Mouse (Mus musculus) liver, embryonic 15.5 days (tissue): ENCODE data around the gene Acot4. TPM values are rescaled to one million over a fixed set of nuclear protein-coding genes. Genes with fewer than 3 reads are reported as not detected.
"Not testable (repeated sequence)": the region's sequence is repeated elsewhere in the genome, so short reads cannot be mapped to it uniquely, and the experiment has no call there.

Source experiments
- ATAC-seq: fragments of 200-750 bp; cut with Nextera tagmentation; 2 replicates; pipeline ENCODE4 v1.8.0; 2017; ENCODE audit warnings: moderate number of reproducible peaks, mild to moderate bottlenecking, moderate library complexity; ENCODE audit not compliant: insufficient read depth
- H3K27ac ChIP-seq: fragments of 300-500 bp; sonication (generic); replicated peaks from 2 replicates; pipeline ENCODE4 v1.5.1; 2015; ENCODE audit warnings: mild to moderate bottlenecking, inconsistent platforms
- H3K27me3 ChIP-seq: fragments of 300-500 bp; sonication (generic); 2 replicates; pipeline ENCODE4 v1.6.1; 2015; ENCODE audit warnings: mild to moderate bottlenecking, inconsistent platforms
- H3K36me3 ChIP-seq: fragments of 300-500 bp; sonication (generic); replicated peaks from 2 replicates; pipeline ENCODE4 v1.6.1; 2015; ENCODE audit warnings: moderate library complexity, mild to moderate bottlenecking, inconsistent platforms
- H3K4me1 ChIP-seq: fragments of 300-500 bp; sonication (generic); replicated peaks from 2 replicates; pipeline ENCODE4 v1.6.1; 2015; ENCODE audit warnings: inconsistent platforms
- H3K4me2 ChIP-seq: fragments of 300-500 bp; sonication (generic); 2 replicates; pipeline ENCODE4 v1.6.1; 2015; ENCODE audit warnings: moderate library complexity, mild to moderate bottlenecking, inconsistent platforms
- H3K4me3 ChIP-seq: fragments of 300-500 bp; sonication (generic); replicated peaks from 2 replicates; pipeline ENCODE4 v1.5.1; 2015; ENCODE audit warnings: mild to moderate bottlenecking, inconsistent platforms
- H3K9ac ChIP-seq: fragments of 300-500 bp; sonication (generic); 2 replicates; pipeline ENCODE4 v1.6.1; 2015; ENCODE audit warnings: moderate library complexity, mild to moderate bottlenecking, inconsistent platforms
- H3K9me3 ChIP-seq: fragments of 300-500 bp; sonication (generic); replicated peaks from 2 replicates; pipeline ENCODE4 v1.6.1; 2016; ENCODE audit warnings: inconsistent platforms
- WGBS: fragments of 180-500 bp; shearing (Covaris S2); methylation state at CpG from one replicate; pipeline ENCODE4 v1.1.7; 2015; ENCODE audit warnings: mixed read lengths; ENCODE audit not compliant: insufficient replicate concordance; 5-methylcytosine and 5-hydroxymethylcytosine counted together
- polyA plus RNA-seq: library from polyadenylated mRNA; unstranded; fragments of >200 nt; fragmentation: Nextera tagmentation; extraction: Ambion mirVana; gene quantifications from 2 replicates; pipeline ENCODE4 v1.2.1, GENCODE M21; 2015

Gene Acot4
- polyA plus RNA-seq, 1 experiment from 2014 or later = 10.4 TPM

- Histone ChIP-seq H3K27me3 (peaks cover 32% of the 10 kb centered on the region), H3K36me3 (no peaks in the 10 kb centered on the region), H3K4me3 (peak overlapping the region; percentile 44), H3K9ac (no peak overlapping the region), H3K9me3 (no peaks in the 10 kb centered on the region), H3K4me1 (peaks cover 11% of the 10 kb centered on the region), H3K27ac (0 out of 2 replicates have a peak overlapping the region, but pooled peaks have one; percentile 33), H3K4me2 (peak overlapping the region; percentile 53)
- WGBS = 49% methylated on average over 3 of the region's 3 CpGs
- ATAC-seq = no peak
Measured at GRCm38 (mm10) chr12:84010201-84010600, 28.0 kb upstream of the Acot4 start.

- ATAC-seq = no peak
- peak overlapping the region; percentile 53 for H3K4me2 ChIP-seq
- H3K4me3 ChIP-seq = no peak overlapping the region
- no peak overlapping the region for H3K27ac ChIP-seq
- H3K9me3 ChIP-seq = no peaks in the 10 kb centered on the region
- peaks cover 32% of the 10 kb centered on the region for H3K27me3 ChIP-seq
- no peaks in the 10 kb centered on the region for H3K36me3 ChIP-seq
- no peak overlapping the region for H3K9ac ChIP-seq
- 59% methylated on average over 12 of the region's 12 CpGs for WGBS
- H3K4me1 ChIP-seq = peaks cover 11% of the 10 kb centered on the region
Measured at GRCm38 (mm10) chr12:84011251-84012040, 26.7 kb upstream of the Acot4 start.

- no peaks in the 10 kb centered on the region for H3K9me3 ChIP-seq
- ATAC-seq = no peak
- H3K4me2 ChIP-seq = no peak overlapping the region
- no peak overlapping the region for H3K9ac ChIP-seq
- WGBS = 68% methylated on average over 6 of the region's 6 CpGs
- no peak overlapping the region for H3K4me3 ChIP-seq
- H3K4me1 ChIP-seq = peaks cover 11% of the 10 kb centered on the region
- H3K27ac ChIP-seq = no peak overlapping the region
- H3K36me3 ChIP-seq = no peaks in the 10 kb centered on the region
- H3K27me3 ChIP-seq = peaks cover 32% of the 10 kb centered on the region
Measured at GRCm38 (mm10) chr12:84013130-84013529, 25.0 kb upstream of the Acot4 start.

GRCm38 (mm10) chr12:84013701-84014100, 24.5 kb upstream of the Acot4 start:
- Histone ChIP-seq H3K4me2 (no peak overlapping the region), H3K36me3 (no peaks in the 10 kb centered on the region), H3K27me3 (peaks cover 27% of the 10 kb centered on the region), H3K9me3 (no peaks in the 10 kb centered on the region), H3K4me3 (no peak overlapping the region), H3K4me1 (peaks cover 6% of the 10 kb centered on the region), H3K9ac (no peak overlapping the region), H3K27ac (no peak overlapping the region)
- ATAC-seq = no peak
- 72% methylated on average over 7 of the region's 7 CpGs for WGBS

GRCm38 (mm10) chr12:84020528-84020927, 17.7 kb upstream of the Acot4 start:
- H3K36me3 ChIP-seq, H3K9me3 ChIP-seq, H3K4me2 ChIP-seq, H3K4me1 ChIP-seq, H3K27ac ChIP-seq, H3K4me3 ChIP-seq, H3K27me3 ChIP-seq, H3K9ac ChIP-seq: not testable (repeated sequence)
- ATAC-seq = peak; percentile 81
- 50% methylated on average over 7 of the region's 7 CpGs for WGBS

GRCm38 (mm10) chr12:84022266-84022665, 15.9 kb upstream of the Acot4 start:
- not testable (repeated sequence) for H3K9me3 ChIP-seq, H3K27me3 ChIP-seq, H3K4me2 ChIP-seq, ATAC-seq, H3K4me1 ChIP-seq, H3K4me3 ChIP-seq, H3K36me3 ChIP-seq, H3K9ac ChIP-seq, H3K27ac ChIP-seq
- 77% methylated on average over 4 of the region's 4 CpGs for WGBS

GRCm38 (mm10) chr12:84023052-84023745, 15.0 kb upstream of the Acot4 start:
- no peak overlapping the region for H3K4me2 ChIP-seq
- no peak overlapping the region for H3K9ac ChIP-seq
- no peak overlapping the region for H3K27ac ChIP-seq
- no peak for ATAC-seq
- H3K27me3 ChIP-seq = no peaks in the 10 kb centered on the region
- H3K4me3 ChIP-seq = no peak overlapping the region
- H3K36me3 ChIP-seq = no peaks in the 10 kb centered on the region
- peaks cover 7% of the 10 kb centered on the region; the same call in 1 of the 2 replicates for H3K4me1 ChIP-seq
- 59% methylated on average over 9 of the region's 9 CpGs for WGBS
- H3K9me3 ChIP-seq = no peaks in the 10 kb centered on the region

GRCm38 (mm10) chr12:84025888-84026287, 12.3 kb upstream of the Acot4 start:
- Histone ChIP-seq H3K4me1 (peaks cover 7% of the 10 kb centered on the region; the same call in 1 of the 2 replicates), H3K27ac (no peak overlapping the region), H3K4me3 (no peak overlapping the region), H3K27me3 (no peaks in the 10 kb centered on the region), H3K36me3 (no peaks in the 10 kb centered on the region), H3K9ac (no peak overlapping the region), H3K9me3 (no peaks in the 10 kb centered on the region), H3K4me2 (no peak overlapping the region)
- ATAC-seq = no peak
- 74% methylated on average over 7 of the region's 7 CpGs for WGBS

GRCm38 (mm10) chr12:84028328-84028727, 9.9 kb upstream of the Acot4 start:
- not testable (repeated sequence) for H3K9me3 ChIP-seq, H3K4me1 ChIP-seq, H3K4me3 ChIP-seq, H3K27me3 ChIP-seq, H3K27ac ChIP-seq, H3K9ac ChIP-seq, H3K36me3 ChIP-seq, H3K4me2 ChIP-seq, ATAC-seq
- 47% methylated on average over 3 of the region's 3 CpGs for WGBS

GRCm38 (mm10) chr12:84029043-84029442, 9.1 kb upstream of the Acot4 start:
- not testable (repeated sequence) for H3K9ac ChIP-seq, H3K36me3 ChIP-seq, H3K4me3 ChIP-seq, ATAC-seq, H3K27me3 ChIP-seq, H3K4me2 ChIP-seq, H3K9me3 ChIP-seq, H3K4me1 ChIP-seq, H3K27ac ChIP-seq
- 92% methylated on average over 1 of the region's 1 CpGs for WGBS

- H3K4me3 ChIP-seq = no peak overlapping the region
- 33% methylated on average over 4 of the region's 4 CpGs for WGBS
- no peak overlapping the region for H3K27ac ChIP-seq
- H3K4me1 ChIP-seq = peaks cover 11% of the 10 kb centered on the region
- H3K9ac ChIP-seq = no peak overlapping the region
- H3K36me3 ChIP-seq = no peaks in the 10 kb centered on the region
- H3K27me3 ChIP-seq = no peaks in the 10 kb centered on the region
- no peak for ATAC-seq
- H3K4me2 ChIP-seq = no peak overlapping the region
- H3K9me3 ChIP-seq = no peaks in the 10 kb centered on the region
Measured at GRCm38 (mm10) chr12:84030659-84031332, 7.4 kb upstream of the Acot4 start.
